Mouse (Mus musculus) gonadal fat pad, adult 2 months (tissue): ENCODE data around the gene D17H6S53E. TPM values are rescaled to one million over a fixed set of nuclear protein-coding genes. Genes with fewer than 3 reads are reported as not detected.

Experiments
- DNase-seq: peaks from one replicate; pipeline ENCODE4 v3.0.0-alpha.2; 2012; ENCODE audit warnings: low read depth
- polyA plus RNA-seq: library from polyadenylated mRNA; depleted of rRNA; stranded (reverse); fragments of >200 nt; gene quantifications from 2 replicates; pipeline ENCODE4 v1.2.3, GENCODE M21; 2012; rRNA removed

D17H6S53E gene
- polyA plus RNA-seq, 1 experiment: 7.7 TPM

- DNase-seq: no peak
Measured at GRCm38 (mm10) chr17:35162121-35162520, 35.9 kb downstream of the D17H6S53E start.

- no peak for DNase-seq
Measured at GRCm38 (mm10) chr17:35162730-35163129, 36.6 kb downstream of the D17H6S53E start.

- DNase-seq: no peak
Measured at GRCm38 (mm10) chr17:35163326-35164081, 37.3 kb downstream of the D17H6S53E start.

GRCm38 (mm10) chr17:35164218-35164567, 38.0 kb downstream of the D17H6S53E start:
- no peak for DNase-seq

GRCm38 (mm10) chr17:35164568-35165450, 38.6 kb downstream of the D17H6S53E start, which contains the start of gene Prrc2a:
Gene Prrc2a (minus strand): TSS chr17:35164897.
- DNase-seq: peak; percentile 92

GRCm38 (mm10) chr17:35165451-35166155, 39.4 kb downstream of the D17H6S53E start:
- no peak for DNase-seq

GRCm38 (mm10) chr17:35166352-35167035, 40.3 kb downstream of the D17H6S53E start:
- no peak for DNase-seq

GRCm38 (mm10) chr17:35167794-35168193, 41.6 kb downstream of the D17H6S53E start:
- DNase-seq: no peak

- DNase-seq: no peak
Measured at GRCm38 (mm10) chr17:35168541-35169207, 42.5 kb downstream of the D17H6S53E start.

GRCm38 (mm10) chr17:35172445-35173234, 46.5 kb downstream of the D17H6S53E start:
- DNase-seq: no peak

GRCm38 (mm10) chr17:35173329-35173728, 47.2 kb downstream of the D17H6S53E start:
- DNase-seq: no peak

- DNase-seq: no peak
Measured at GRCm38 (mm10) chr17:35174201-35174977, 48.2 kb downstream of the D17H6S53E start.

GRCm38 (mm10) chr17:35175382-35175781, 49.2 kb downstream of the D17H6S53E start:
- no peak for DNase-seq

GRCm38 (mm10) chr17:35175968-35176367, 49.8 kb downstream of the D17H6S53E start, which contains the start of gene Aif1:
Gene Aif1 (minus strand): TSS chr17:35176068.
- no peak for DNase-seq

Other genes starting within 250 kb of the D17H6S53E start
- 14.5 and 14.8 TPM in 2 replicates for gene Zbtb12, start 246.9 kb upstream of the D17H6S53E start, polyA plus RNA-seq
- gene Gm20547, start 244.3 kb upstream of the D17H6S53E start, polyA plus RNA-seq: not detected in 2 replicates
- gene C2, start 228.1 kb upstream of the D17H6S53E start, polyA plus RNA-seq: 54.9 and 69.0 TPM in 2 replicates
- gene Ehmt2, start 227.9 kb upstream of the D17H6S53E start, polyA plus RNA-seq: 230 TPM in 2 replicates
- gene Slc44a4, start 211.9 kb upstream of the D17H6S53E start, polyA plus RNA-seq: 48.4 and 50.0 TPM in 2 replicates
- 113 and 155 TPM in 2 replicates for gene Neu1, start 195.1 kb upstream of the D17H6S53E start, polyA plus RNA-seq
- gene Hspa1b, start 167.1 kb upstream of the D17H6S53E start, polyA plus RNA-seq: 58.3 and 104 TPM in 2 replicates
- 0.24 TPM in 1 of 2 replicates, not detected in the other for gene Gm20481, start 156.5 kb upstream of the D17H6S53E start, polyA plus RNA-seq
- 37.0 and 50.4 TPM in 2 replicates for gene Hspa1a, start 154.2 kb upstream of the D17H6S53E start, polyA plus RNA-seq
- gene Hspa1l, start 153.7 kb upstream of the D17H6S53E start, polyA plus RNA-seq: 2.4 and 4.4 TPM in 2 replicates
- 36.8 and 54.6 TPM in 2 replicates for gene Lsm2, start 144.5 kb upstream of the D17H6S53E start, polyA plus RNA-seq
- 127 and 175 TPM in 2 replicates for gene Vars, start 125.4 kb upstream of the D17H6S53E start, polyA plus RNA-seq
- 1.2 and 1.3 TPM in 2 replicates for gene Vwa7, start 109.8 kb upstream of the D17H6S53E start, polyA plus RNA-seq
- 3.0 and 3.4 TPM in 2 replicates for gene Sapcd1, start 98.4 kb upstream of the D17H6S53E start, polyA plus RNA-seq
- 4.7 and 5.2 TPM in 2 replicates for gene Msh5, start 79.6 kb upstream of the D17H6S53E start, polyA plus RNA-seq
- gene Clic1, start 76.4 kb upstream of the D17H6S53E start, polyA plus RNA-seq: 129 and 133 TPM in 2 replicates
- gene Ddah2, start 67.3 kb upstream of the D17H6S53E start, polyA plus RNA-seq: 54.7 and 62.7 TPM in 2 replicates
- gene Ly6g6c, start 61.0 kb upstream of the D17H6S53E start, polyA plus RNA-seq: 0.61 and 0.66 TPM in 2 replicates
- 1.5 and 3.3 TPM in 2 replicates for gene Mpig6b, start 60.2 kb upstream of the D17H6S53E start, polyA plus RNA-seq
- gene Ly6g6e, start 49.5 kb upstream of the D17H6S53E start, polyA plus RNA-seq: 19.1 and 23.4 TPM in 2 replicates
- gene Ly6g6d, start 48.3 kb upstream of the D17H6S53E start, polyA plus RNA-seq: 15.7 and 17.2 TPM in 2 replicates
- 0.09 TPM in 1 of 2 replicates, not detected in the other for gene Ly6g6f, start 40.8 kb upstream of the D17H6S53E start, polyA plus RNA-seq
- 211 and 233 TPM in 2 replicates for gene Abhd16a, start 37.1 kb upstream of the D17H6S53E start, polyA plus RNA-seq
- gene Ly6g5c, start 18.1 kb upstream of the D17H6S53E start, polyA plus RNA-seq: 2,220 and 3,034 TPM in 2 replicates
- 1,986 and 2,407 TPM in 2 replicates for gene Ly6g5b, start 10.9 kb upstream of the D17H6S53E start, polyA plus RNA-seq
- 9.4 and 10.1 TPM in 2 replicates for gene Gpank1, start 4.9 kb upstream of the D17H6S53E start, polyA plus RNA-seq
- 397 and 504 TPM in 2 replicates for gene Csnk2b, start 4.3 kb upstream of the D17H6S53E start, polyA plus RNA-seq
- gene Apom, start 5.7 kb downstream of the D17H6S53E start, polyA plus RNA-seq: 0.11 and 0.49 TPM in 2 replicates
- 170 and 187 TPM in 2 replicates for gene Bag6, start 8.8 kb downstream of the D17H6S53E start, polyA plus RNA-seq
- 218 and 257 TPM in 2 replicates for gene Prrc2a, start 38.5 kb downstream of the D17H6S53E start, polyA plus RNA-seq
- gene Aif1, start 49.7 kb downstream of the D17H6S53E start, polyA plus RNA-seq: 2.5 and 3.4 TPM in 2 replicates
- gene Lst1, start 62.1 kb downstream of the D17H6S53E start, polyA plus RNA-seq: 15.3 and 20.2 TPM in 2 replicates
- gene Ltb, start 68.1 kb downstream of the D17H6S53E start, polyA plus RNA-seq: 2.7 and 3.2 TPM in 2 replicates
- 0.82 and 1.3 TPM in 2 replicates for gene Tnf, start 75.6 kb downstream of the D17H6S53E start, polyA plus RNA-seq
- gene Lta, start 79.0 kb downstream of the D17H6S53E start, polyA plus RNA-seq: 0.28 TPM in 2 replicates
- gene Gm16181, start 94.5 kb downstream of the D17H6S53E start, polyA plus RNA-seq: 1.2 and 3.1 TPM in 2 replicates
- 20.9 and 22.5 TPM in 2 replicates for gene Atp6v1g2, start 107.3 kb downstream of the D17H6S53E start, polyA plus RNA-seq
- 15.7 and 19.9 TPM in 2 replicates for gene Nfkbil1, start 109.4 kb downstream of the D17H6S53E start, polyA plus RNA-seq
- gene Ddx39b, start 115.4 kb downstream of the D17H6S53E start, polyA plus RNA-seq: 310 and 321 TPM in 2 replicates
- gene H2-D1, start 136.4 kb downstream of the D17H6S53E start, polyA plus RNA-seq: 753 and 887 TPM in 2 replicates
- gene H2-Q1, start 194.0 kb downstream of the D17H6S53E start, polyA plus RNA-seq: 0.04 and 0.05 TPM in 2 replicates
- 2.1 and 2.3 TPM in 2 replicates for gene H2-Q2, start 215.9 kb downstream of the D17H6S53E start, polyA plus RNA-seq